Mouse (Mus musculus) CD4-positive naive resting alpha-beta T cell, adult 76 days (primary cell): ENCODE data around the gene Ufc1. TPM values are rescaled to one million over a fixed set of nuclear protein-coding genes. Genes with fewer than 3 reads are reported as not detected.

Experiments
- total RNA-seq: library from RNA; stranded (reverse); gene quantifications from one replicate; pipeline ENCODE4 v1.2.4, GENCODE M21; 2023

The Ufc1 gene
- total RNA-seq: 53.9 TPM

DNA sequence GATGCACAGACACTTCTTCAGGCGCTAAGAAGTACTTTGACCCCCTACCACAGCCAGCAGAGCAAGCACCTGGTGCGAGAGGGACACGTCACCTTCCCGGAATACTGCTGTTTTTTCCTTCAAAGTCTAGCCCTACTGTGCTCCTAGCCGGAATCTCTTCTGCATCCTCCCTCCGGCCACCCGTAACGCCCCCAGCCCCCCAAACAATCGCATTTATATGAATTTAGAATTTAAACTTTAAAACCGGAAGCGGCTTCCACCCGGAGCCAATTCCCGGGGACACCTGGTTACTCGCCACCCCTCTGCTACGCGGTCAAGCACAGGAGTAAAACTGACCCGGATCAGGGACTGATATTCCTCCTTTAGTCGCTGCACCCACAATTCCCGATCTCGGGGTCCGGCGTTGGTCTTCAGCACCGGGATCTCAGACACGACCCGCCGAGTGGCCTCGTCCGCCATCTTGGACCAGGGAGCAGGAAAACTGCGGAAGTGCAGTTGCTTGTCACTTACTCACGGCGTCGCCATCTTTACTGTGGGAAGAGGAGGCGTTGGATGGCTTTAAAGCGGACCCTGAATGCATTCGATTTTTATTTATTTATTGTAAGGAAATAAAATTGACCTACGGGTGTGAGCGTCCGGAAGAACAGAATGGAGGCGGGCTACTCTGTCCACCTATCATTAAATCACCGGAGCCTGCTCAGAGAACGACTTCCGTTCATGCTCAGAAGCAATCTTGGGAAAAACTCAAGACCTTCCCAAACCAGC, at the start of gene Ufc1:
Gene Ufc1, minus strand, starts transcription at position 727 of the 765 bp plus-strand sequence.

DNA sequence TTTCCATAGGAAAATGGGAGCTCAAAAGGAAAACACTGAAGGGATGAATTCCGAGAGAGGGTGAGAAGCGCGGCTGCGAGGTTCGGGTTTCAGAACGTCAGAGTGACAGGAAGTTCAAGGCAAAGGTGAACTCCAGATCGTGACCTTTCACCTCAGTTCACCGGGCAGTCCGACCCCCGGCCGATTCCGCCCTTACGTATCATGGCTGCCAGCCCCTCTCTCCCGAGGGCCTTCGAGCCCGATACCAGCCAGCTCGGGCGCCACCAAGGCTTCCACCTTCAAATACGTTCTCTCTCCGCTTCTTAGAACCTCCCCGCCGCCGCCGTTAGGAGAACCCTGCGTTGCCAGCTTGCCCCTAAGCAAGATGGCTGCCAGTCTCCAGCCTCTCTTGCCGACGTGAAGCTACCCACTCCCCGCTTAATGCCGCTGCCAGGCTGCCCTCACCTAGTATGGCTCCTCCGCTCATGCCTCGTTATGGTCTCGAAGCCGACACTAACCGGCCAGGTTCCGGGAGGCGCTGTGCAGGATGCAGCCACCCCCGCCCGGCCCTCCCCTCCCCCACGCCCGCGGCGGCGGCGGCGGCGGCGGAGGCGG, 34.1 kb upstream of the Ufc1 start, which contains the start of gene Dedd:
Gene Dedd, plus strand, starts transcription at position 307 of the 594 bp plus-strand sequence.

DNA sequence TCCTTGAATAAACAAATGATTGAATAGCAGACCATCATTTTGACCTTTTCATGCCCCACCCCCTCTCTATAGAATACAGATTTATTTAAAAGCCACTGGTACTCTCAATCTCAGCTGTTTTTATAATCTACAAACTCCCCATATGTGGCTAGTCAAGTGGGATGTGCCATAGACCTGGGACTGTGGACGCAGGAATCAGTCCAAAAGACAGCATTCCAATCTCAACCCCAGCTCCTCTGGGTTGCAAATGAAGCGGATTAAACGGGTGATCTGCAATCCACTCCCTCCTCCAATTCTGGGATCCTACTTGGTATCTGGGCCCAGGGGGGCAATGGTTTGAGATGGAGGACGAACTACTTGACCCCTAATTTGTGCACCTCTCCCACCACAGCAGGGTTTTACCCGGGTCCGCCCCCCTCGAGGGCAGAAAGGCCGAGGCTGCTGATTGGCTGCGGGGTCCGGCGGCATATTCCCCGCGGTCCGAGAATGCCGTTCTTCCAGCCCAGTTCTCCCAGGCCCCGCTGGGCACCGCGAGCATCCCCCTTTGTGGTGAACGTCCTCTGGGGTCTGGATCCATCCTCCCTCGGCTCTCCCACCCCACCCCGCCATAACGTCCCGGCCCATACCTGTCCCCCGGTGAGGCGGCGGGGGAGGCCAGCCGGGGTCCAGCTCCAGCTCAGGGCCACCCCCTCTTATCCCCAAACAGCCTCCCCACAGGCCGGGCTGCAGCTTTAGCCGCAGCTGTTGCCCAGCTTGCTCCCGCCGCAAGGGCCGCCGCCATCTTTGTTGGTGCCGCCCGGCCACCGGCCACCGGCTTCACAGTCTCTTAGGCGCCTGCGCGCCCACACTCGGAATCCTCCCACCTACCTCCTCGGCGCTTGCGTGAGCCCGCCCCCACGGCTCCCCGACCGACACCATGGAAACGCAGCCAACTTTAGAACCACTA, 7.4 kb downstream of the Ufc1 start, which contains the start of gene Usp21:
Gene Usp21, minus strand, starts transcription at position 856 of the 946 bp plus-strand sequence.

DNA sequence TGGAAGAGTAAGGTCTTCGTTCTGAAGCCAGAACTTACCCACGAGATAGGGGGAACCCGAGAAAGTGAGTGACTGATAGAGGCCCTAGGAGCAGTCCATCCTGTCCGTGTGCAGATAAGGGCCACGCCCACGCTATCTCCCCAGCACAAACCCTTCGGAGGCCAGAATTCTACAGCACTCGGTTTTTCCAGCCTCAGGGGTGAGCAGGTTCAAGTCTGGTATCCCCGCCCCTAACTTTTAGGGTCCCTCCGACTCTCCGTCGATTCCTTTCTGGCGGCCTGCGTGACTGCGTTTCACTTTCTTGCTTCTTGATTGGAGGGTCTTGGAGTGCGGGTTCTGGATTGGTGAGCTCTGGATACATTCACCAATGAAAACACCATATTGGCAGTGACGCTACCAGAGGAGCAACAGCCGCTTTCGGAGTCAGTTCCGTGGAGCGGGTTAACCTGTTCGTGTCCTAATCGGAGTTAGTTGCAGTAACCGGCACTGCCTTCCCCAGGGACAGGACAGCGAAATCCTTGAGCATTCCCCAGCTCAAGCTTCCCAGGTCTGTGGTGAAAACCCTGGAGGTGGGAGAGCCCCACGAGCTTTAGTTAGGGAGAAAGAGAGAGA, 13.8 kb downstream of the Ufc1 start, which contains the start of gene Ppox:
Gene Ppox, minus strand, starts transcription at position 271 of the 612 bp plus-strand sequence.

DNA sequence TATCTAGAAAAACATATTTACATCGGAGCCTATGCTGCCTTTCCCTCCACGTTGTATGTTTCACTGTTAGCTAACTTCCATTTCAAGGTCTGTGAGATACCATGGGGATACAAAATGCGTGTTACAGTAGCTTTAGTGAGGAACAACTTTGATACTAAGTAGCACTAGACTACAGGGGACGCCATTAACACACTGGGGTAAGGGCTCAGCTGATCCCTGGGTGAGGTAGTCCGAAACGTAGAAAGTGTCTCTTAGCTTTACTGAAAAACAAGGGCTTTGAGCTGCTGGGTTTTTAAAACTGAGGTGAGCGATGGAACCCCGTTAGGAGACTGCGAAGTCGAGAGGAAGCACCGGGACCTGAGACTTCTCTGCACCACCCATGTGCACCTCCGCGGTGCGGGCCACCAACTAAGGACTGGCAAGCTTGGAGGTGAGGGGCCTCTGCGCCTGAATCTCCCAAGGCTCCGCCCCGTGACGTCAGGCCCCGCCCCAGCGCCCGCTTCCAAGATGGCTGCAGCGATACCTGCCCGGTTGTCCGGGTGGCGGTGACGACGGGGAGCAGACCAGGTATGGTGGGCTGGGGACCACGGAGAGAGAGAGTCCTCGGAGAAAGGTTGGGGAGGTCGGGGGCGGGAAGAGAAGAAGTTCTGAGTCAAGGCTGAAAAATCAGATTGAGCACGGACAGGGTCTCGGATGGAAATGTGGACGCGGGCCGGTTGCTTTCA, 24.8 kb downstream of the Ufc1 start, which contains the start of gene B4galt3:
Gene B4galt3, plus strand, starts transcription at position 481 of the 725 bp plus-strand sequence.

DNA sequence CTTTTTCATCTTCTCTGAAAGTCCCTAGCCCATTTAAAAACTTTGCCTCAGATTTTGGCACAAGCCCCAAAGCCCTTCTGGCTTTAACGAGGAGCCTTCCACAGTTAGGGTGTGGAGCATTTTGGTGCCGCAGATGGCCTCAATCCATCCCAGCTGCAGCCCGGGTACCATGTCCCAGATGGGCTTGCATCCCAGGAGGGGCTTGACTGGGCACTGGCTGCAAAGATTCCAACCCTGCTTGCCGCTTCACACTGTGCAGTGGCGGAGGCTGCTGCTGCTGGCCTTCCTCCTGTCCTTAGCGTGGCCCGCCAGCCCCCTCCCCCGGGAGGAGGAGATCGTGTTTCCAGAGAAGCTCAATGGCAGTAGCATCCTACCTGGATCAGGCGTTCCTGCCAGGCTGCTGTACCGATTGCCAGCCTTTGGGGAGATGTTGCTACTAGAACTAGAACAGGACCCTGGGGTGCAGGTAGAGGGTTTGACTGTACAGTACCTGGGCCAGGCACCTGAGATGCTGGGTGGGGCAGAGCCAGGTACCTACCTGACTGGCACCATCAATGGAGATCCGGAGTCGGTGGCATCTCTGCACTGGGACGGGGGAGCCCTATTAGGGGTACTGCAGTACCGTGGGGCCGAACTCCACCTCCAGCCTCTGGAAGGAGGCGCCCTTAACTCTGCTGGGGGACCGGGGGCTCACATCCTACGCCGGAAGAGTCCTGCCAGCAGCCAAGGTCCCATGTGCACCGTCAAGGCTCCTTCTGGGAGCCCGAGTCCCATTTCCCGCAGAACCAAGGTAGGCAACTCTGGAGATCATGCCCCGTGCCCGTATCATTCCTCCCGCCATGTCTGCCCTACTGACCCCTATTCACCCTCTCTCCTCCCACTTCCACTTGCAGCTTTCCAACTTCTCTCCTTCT, 43.9 kb downstream of the Ufc1 start, which contains the start of gene Ndufs2:
Gene Ndufs2, minus strand, starts transcription at position 709 of the 914 bp plus-strand sequence.

DNA sequence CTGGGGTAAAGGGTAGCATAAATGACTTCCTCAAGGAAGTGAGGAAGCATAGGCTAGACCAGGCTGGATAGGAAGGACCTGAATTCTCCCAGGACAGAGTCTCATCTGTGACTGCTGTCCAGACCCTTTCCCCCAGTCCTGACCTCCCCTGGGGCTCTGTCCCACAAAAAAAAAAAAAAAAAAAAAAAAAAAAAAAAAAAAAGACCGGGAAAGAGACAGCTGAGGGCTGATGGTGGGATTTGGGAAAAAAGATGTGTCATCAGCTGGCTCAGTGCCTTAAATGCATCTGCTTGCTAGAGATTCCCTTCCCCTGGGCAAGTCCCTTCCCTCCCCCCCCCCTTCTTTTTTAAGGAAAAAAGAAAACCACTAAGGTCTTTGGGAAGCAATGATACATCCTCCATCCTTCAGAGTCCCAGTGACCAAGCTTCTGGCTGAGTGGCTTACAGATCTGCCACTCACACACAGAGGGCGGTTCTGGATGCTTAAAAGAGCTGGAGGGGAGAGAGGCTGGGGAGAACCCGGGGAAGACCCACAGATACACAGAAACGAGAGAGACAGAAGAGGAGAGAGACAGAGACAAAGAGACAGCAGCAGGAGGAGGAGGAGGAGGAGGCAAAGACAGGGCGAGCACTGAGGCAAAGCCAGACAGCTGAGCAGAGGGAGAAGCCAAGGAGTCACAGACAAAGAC, 44.8 kb downstream of the Ufc1 start, which contains the start of gene Adamts4:
Gene Adamts4, plus strand, starts transcription at position 509 of the 688 bp plus-strand sequence.

Other genes with a start within 250 kb of the Ufc1 start
- gene Fcgr3, start 230.1 kb downstream of the Ufc1 start, total RNA-seq: 2.7 TPM
- gene Cfap126, start 181.1 kb downstream of the Ufc1 start, total RNA-seq: not detected
- 101 TPM for gene Sdhc, start 144.4 kb downstream of the Ufc1 start, total RNA-seq
- gene Mpz, start 144.3 kb downstream of the Ufc1 start, total RNA-seq: not detected
- gene Pcp4l1, start 98.8 kb downstream of the Ufc1 start, total RNA-seq: not detected
- not detected for gene Nr1i3, start 81.1 kb downstream of the Ufc1 start, total RNA-seq
- 17.0 TPM for gene Tomm40l, start 72.5 kb downstream of the Ufc1 start, total RNA-seq
- not detected for gene Apoa2, start 70.0 kb downstream of the Ufc1 start, total RNA-seq
- 16.9 TPM for gene Fcer1g, start 60.7 kb downstream of the Ufc1 start, total RNA-seq
- gene Adamts4, start 44.6 kb downstream of the Ufc1 start, total RNA-seq: not detected
- gene Ndufs2, start 43.6 kb downstream of the Ufc1 start, total RNA-seq: 99.5 TPM
- 69.6 TPM for gene B4galt3, start 24.7 kb downstream of the Ufc1 start, total RNA-seq
- 43.1 TPM for gene Ppox, start 13.8 kb downstream of the Ufc1 start, total RNA-seq
- 42.5 TPM for gene Usp21, start 7.0 kb downstream of the Ufc1 start, total RNA-seq
- 30.6 TPM for gene Dedd, start 34.1 kb upstream of the Ufc1 start, total RNA-seq
- gene Nit1, start 50.6 kb upstream of the Ufc1 start, total RNA-seq: 16.8 TPM
- 72.0 TPM for gene Pfdn2, start 50.6 kb upstream of the Ufc1 start, total RNA-seq
- 0.35 TPM for gene Klhdc9, start 65.8 kb upstream of the Ufc1 start, total RNA-seq
- gene Nectin4, start 75.1 kb upstream of the Ufc1 start, total RNA-seq: 0.29 TPM
- gene Arhgap30, start 93.9 kb upstream of the Ufc1 start, total RNA-seq: 171 TPM
- 80.1 TPM for gene Usf1, start 116.3 kb upstream of the Ufc1 start, total RNA-seq
- 5.9 TPM for gene Tstd1, start 123.8 kb upstream of the Ufc1 start, total RNA-seq
- gene F11r, start 142.5 kb upstream of the Ufc1 start, total RNA-seq: 3.1 TPM
- 5.9 TPM for gene Alyref2, start 208.5 kb upstream of the Ufc1 start, total RNA-seq
- not detected for gene Itln1, start 240.3 kb upstream of the Ufc1 start, total RNA-seq